Mouse (Mus musculus) neural tube, embryonic 14.5 days (tissue): ENCODE measurements around the gene Fcna. TPM values are rescaled to one million over a fixed set of nuclear protein-coding genes. Genes with fewer than 3 reads are reported as not detected.

Experiments
- ATAC-seq: fragments of 200-750 bp; cut with Nextera tagmentation; 2 replicates; pipeline ENCODE4 v1.8.0; 2017; ENCODE audit warnings: low read depth, mild to moderate bottlenecking, moderate TSS enrichment, moderate library complexity
- H3K27ac ChIP-seq: fragments of 300-500 bp; sonication (generic); 2 replicates; pipeline ENCODE4 v1.5.1; 2014; ENCODE audit warnings: low read depth, mild to moderate bottlenecking, control low read depth, low read length, moderate library complexity, mixed read lengths
- H3K27me3 ChIP-seq: fragments of 300-500 bp; sonication (generic); 2 replicates; pipeline ENCODE4 v1.6.1; 2014; ENCODE audit warnings: low read length; ENCODE audit not compliant: control insufficient read depth, insufficient read depth
- H3K36me3 ChIP-seq: fragments of 300-500 bp; sonication (generic); 2 replicates; pipeline ENCODE4 v1.6.1; 2014; ENCODE audit warnings: low read length, mixed read lengths; ENCODE audit not compliant: control insufficient read depth, insufficient read depth
- H3K4me1 ChIP-seq: fragments of 300-500 bp; sonication (generic); 2 replicates; pipeline ENCODE4 v1.6.1; 2014; ENCODE audit warnings: low read length; ENCODE audit not compliant: control insufficient read depth, insufficient read depth
- H3K4me2 ChIP-seq: fragments of 300-500 bp; sonication (generic); 2 replicates; pipeline ENCODE4 v1.6.1; 2014; ENCODE audit warnings: mild to moderate bottlenecking, low read depth, low read length, control low read depth
- H3K4me3 ChIP-seq: fragments of 300-500 bp; sonication (generic); 2 replicates; pipeline ENCODE4 v1.5.1; 2014; ENCODE audit warnings: low read depth, low read length, control low read depth, mixed read lengths
- H3K9ac ChIP-seq: fragments of 300-500 bp; sonication (generic); replicated peaks from 2 replicates; pipeline ENCODE4 v1.6.1; 2014; ENCODE audit warnings: low read depth, mild to moderate bottlenecking, control low read depth, low read length, mixed read lengths
- H3K9me3 ChIP-seq: fragments of 300-500 bp; sonication (generic); 2 replicates; pipeline ENCODE4 v1.6.1; 2016; ENCODE audit warnings: low read length; ENCODE audit not compliant: control insufficient read depth
- WGBS: fragments of 180-500 bp; shearing (Covaris S2); extraction: QIAGEN DNeasy Blood & Tissue Kit; methylation state at CpG from one replicate; pipeline ENCODE4 v1.1.7; 2014; 5-methylcytosine and 5-hydroxymethylcytosine counted together
- polyA plus RNA-seq: library from polyadenylated mRNA; unstranded; fragments of >200 nt; fragmentation: Nextera tagmentation; extraction: Ambion mirVana; gene quantifications from 2 replicates; pipeline ENCODE4 v1.2.1, GENCODE M21; 2014

Gene Fcna
- polyA plus RNA-seq, 1 experiment from 2014 or later: 0.63 TPM

DNA sequence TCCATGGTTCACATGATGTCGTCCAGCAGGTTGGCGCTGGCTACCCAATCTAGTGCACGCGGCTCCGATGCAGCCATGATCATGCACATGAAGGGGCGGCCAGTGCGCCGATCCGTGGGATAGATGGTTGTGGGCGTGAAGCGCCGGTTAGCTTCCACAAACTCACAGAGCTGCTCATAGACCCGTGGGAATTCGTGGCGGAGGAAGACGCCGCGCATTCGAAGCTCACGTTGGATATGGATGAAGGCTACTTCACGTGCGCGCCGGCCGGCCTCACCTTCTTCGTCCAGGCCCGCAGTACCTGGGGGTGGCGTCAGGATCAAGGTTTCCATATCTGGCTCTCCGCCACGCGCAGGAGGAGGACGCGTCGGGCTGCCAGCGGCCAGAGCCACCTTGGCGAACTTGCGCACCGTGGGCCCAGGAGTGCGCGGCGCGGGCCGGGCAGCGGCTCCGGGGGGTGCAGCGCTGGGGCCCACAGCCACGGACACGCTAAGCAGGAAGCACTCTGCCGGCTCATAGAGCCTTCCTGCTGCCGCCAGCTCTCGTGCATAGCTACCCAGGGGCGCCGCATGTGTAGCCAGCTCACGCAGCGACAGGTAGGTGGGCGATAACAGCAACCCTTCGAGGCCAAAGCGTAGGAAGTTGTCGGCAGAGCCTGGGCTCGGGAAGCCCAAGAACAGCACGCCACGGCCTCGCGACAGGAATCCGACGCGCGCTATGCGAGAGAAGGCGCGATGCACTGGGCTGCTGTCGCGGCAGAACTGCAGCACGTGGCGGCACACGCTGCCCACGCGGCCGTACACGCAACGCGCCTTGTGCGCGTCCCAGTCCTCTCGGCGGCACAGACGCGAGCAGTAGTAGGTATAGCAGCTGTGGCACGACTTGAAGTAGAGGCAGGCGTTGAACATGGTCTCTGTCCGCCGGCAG lies 50.6 kb downstream of the Fcna start:
- WGBS: 13% methylated on average over 91 of the region's 92 CpGs
- Histone ChIP-seq H3K4me1 (peaks cover 46% of the 10 kb centered on the region), H3K9me3 (no peaks in the 10 kb centered on the region), H3K4me2 (peak overlapping the region; percentile 27), H3K36me3 (peaks cover 3% of the 10 kb centered on the region; the same call in 1 of the 2 replicates), H3K27me3 (peaks cover 41% of the 10 kb centered on the region), H3K4me3 (peak overlapping the region; percentile 16; the same call in 1 of the 2 replicates), H3K27ac (no peak overlapping the region), H3K9ac (no peak overlapping the region)
- ATAC-seq: no peak

DNA sequence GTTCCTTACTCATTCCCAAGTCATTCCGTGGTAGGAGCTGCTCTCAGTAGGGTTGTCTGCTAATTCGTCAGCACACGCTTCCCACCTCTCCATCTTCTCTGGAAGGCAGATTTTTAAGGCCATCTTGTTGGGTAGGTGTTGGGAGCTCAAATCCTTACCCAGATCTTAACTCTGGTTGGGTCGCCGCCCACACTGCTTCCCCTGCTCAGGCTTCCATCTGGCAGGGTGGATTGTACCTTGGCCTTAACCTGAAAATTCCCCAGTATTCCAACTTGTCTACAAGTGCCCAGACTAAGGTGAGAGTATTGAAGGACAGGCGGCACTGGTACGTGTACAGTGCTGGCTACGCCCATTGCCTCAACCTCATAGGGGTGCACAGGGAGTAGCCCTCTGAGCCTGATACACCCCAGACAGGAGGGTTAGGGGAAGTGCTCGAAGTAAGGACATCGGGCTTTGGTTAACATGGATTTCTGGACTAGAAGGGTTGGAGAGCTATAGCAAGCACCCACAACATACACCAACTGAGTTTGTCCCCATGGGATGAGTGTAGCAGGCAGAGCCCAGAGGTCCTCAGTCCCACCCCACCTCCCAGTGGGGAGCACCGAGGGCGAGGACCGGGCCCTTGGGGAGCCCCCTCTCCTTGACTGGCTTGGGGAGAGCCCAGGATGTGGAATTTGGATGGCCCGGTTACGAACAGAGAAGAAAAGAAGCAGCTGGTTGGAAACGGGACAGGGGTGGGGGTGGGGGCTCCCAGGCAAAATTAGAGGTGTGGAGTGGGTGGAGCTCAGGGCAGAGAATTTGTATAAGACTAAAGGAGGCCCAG lies 51.6 kb downstream of the Fcna start:
- no peaks in the 10 kb centered on the region for H3K9me3 ChIP-seq
- ATAC-seq: no peak
- 78% methylated on average over 16 of the region's 16 CpGs for WGBS
- peaks cover 41% of the 10 kb centered on the region for H3K27me3 ChIP-seq
- H3K4me1 ChIP-seq: peaks cover 39% of the 10 kb centered on the region
- H3K4me2 ChIP-seq: no peak overlapping the region
- H3K4me3 ChIP-seq: no peak overlapping the region
- peaks cover 3% of the 10 kb centered on the region; the same call in 1 of the 2 replicates for H3K36me3 ChIP-seq
- no peak overlapping the region for H3K9ac ChIP-seq
- H3K27ac ChIP-seq: no peak overlapping the region

- Histone ChIP-seq H3K27me3 (peaks cover 40% of the 10 kb centered on the region), H3K27ac (peak overlapping the region; percentile 82), H3K36me3 (peaks cover 3% of the 10 kb centered on the region; the same call in 1 of the 2 replicates), H3K9ac (peak overlapping the region; percentile 58), H3K4me2 (peak overlapping the region; percentile 66), H3K4me1 (peaks cover 34% of the 10 kb centered on the region), H3K9me3 (no peaks in the 10 kb centered on the region), H3K4me3 (peak overlapping the region; percentile 45)
- 16% methylated on average over 21 of the region's 21 CpGs for WGBS
- peak; percentile 11; the same call in 1 of the 2 replicates for ATAC-seq
Observed at GRCm38 (mm10) chr2:25575432-25576027, 52.3 kb downstream of the Fcna start.

Other genes with a start within 250 kb of the Fcna start
- 1.6 and 10.6 TPM in 2 replicates for gene Entpd2, start 232.2 kb downstream of the Fcna start, polyA plus RNA-seq
- 397 and 496 TPM in 2 replicates for gene Npdc1, start 228.7 kb downstream of the Fcna start, polyA plus RNA-seq
- gene Fut7, start 204.8 kb downstream of the Fcna start, polyA plus RNA-seq: 0.17 and 0.23 TPM in 2 replicates
- 16.2 and 17.0 TPM in 2 replicates for gene Abca2, start 199.3 kb downstream of the Fcna start, polyA plus RNA-seq
- gene Clic3, start 171.2 kb downstream of the Fcna start, polyA plus RNA-seq: 1.5 and 2.4 TPM in 2 replicates
- 94.5 and 124 TPM in 2 replicates for gene Paxx, start 166.9 kb downstream of the Fcna start, polyA plus RNA-seq
- gene Ptgds, start 158.0 kb downstream of the Fcna start, polyA plus RNA-seq: 5.6 and 87.6 TPM in 2 replicates
- not detected in 2 replicates for gene Lcn12, start 134.1 kb downstream of the Fcna start, polyA plus RNA-seq
- gene Fbxw5, start 127.3 kb downstream of the Fcna start, polyA plus RNA-seq: 124 and 137 TPM in 2 replicates
- gene C8g, start 126.3 kb downstream of the Fcna start, polyA plus RNA-seq: 5.6 and 6.8 TPM in 2 replicates
- gene Traf2, start 81.1 kb downstream of the Fcna start, polyA plus RNA-seq: 12.6 and 14.8 TPM in 2 replicates
- gene Edf1, start 70.2 kb downstream of the Fcna start, polyA plus RNA-seq: 373 and 390 TPM in 2 replicates
- gene Mamdc4, start 53.2 kb downstream of the Fcna start, polyA plus RNA-seq: 2.2 and 2.3 TPM in 2 replicates
- 184 and 209 TPM in 2 replicates for gene Phpt1, start 52.8 kb downstream of the Fcna start, polyA plus RNA-seq
- 8.1 and 13.3 TPM in 2 replicates for gene Ajm1, start 46.3 kb downstream of the Fcna start, polyA plus RNA-seq
- gene Rabl6, start 19.5 kb downstream of the Fcna start, polyA plus RNA-seq: 64.2 and 66.6 TPM in 2 replicates
- gene Ccdc183, start 10.4 kb downstream of the Fcna start, polyA plus RNA-seq: 0.33 and 0.43 TPM in 2 replicates
- gene Tmem141, start 6.0 kb downstream of the Fcna start, polyA plus RNA-seq: 48.5 and 55.3 TPM in 2 replicates
- not detected in 2 replicates for gene Lcn8, start 25.1 kb upstream of the Fcna start, polyA plus RNA-seq
- not detected in 2 replicates for gene Lcn5, start 29.9 kb upstream of the Fcna start, polyA plus RNA-seq
- gene Lcn6, start 48.8 kb upstream of the Fcna start, polyA plus RNA-seq: not detected in 2 replicates
- gene Lcn10, start 54.7 kb upstream of the Fcna start, polyA plus RNA-seq: not detected in 2 replicates
- gene Obp2a, start 72.0 kb upstream of the Fcna start, polyA plus RNA-seq: not detected in 2 replicates
- 138 and 160 TPM in 2 replicates for gene Bmyc, start 78.7 kb upstream of the Fcna start, polyA plus RNA-seq
- not detected in 2 replicates for gene Obp2b, start 109.0 kb upstream of the Fcna start, polyA plus RNA-seq
- gene Lcn3, start 137.5 kb upstream of the Fcna start, polyA plus RNA-seq: not detected in 2 replicates
- not detected in 2 replicates for gene Lcn11, start 149.0 kb upstream of the Fcna start, polyA plus RNA-seq
- not detected in 2 replicates for gene Gm13539, start 154.2 kb upstream of the Fcna start, polyA plus RNA-seq
- not detected in 2 replicates for gene Glt6d1, start 187.8 kb upstream of the Fcna start, polyA plus RNA-seq
- gene Lcn9, start 195.1 kb upstream of the Fcna start, polyA plus RNA-seq: not detected in 2 replicates
- not detected in 2 replicates for gene Sohlh1, start 219.2 kb upstream of the Fcna start, polyA plus RNA-seq
- gene Kcnt1, start 235.7 kb upstream of the Fcna start, polyA plus RNA-seq: 18.9 and 22.9 TPM in 2 replicates